Mouse (Mus musculus): ENCODE data around the gene Akap13. TPM values are rescaled to one million over a fixed set of nuclear protein-coding genes. Genes with fewer than 3 reads are reported as not detected.

Gene Akap13
- total and polyA plus RNA-seq, 3 experiments, result 11.4 to 32.5 (median 27.7) TPM

GRCm38 (mm10) chr7:75619875-75620274, 164.5 kb downstream of the Akap13 start:
- TF ChIP-seq MAFK (IDR thresholded peaks at IDR 0.05; ENCODE audit: insufficient replicate concordance, low read length), result no peak
- dilution Hi-C loops (cut with MboI; ENCODE audit: extremely low pct_ligation_motif_present, extremely low pct_unique_long_range_greater_than_20kb, low sequenced_read_pairs) (no loop called here), in situ Hi-C loops (cut with MboI; ENCODE audit: low pct_ligation_motif_present, low pct_unique_long_range_greater_than_20kb, low sequenced_read_pairs) (no loop called here)
- Histone ChIP-seq H3K4me2 (ENCODE audit: insufficient read depth, low read depth, poor library complexity, severe bottlenecking) (no peak overlapping the region), H3K4me1 (ENCODE audit: control insufficient read depth in 1 of 2, insufficient read depth in 2 of 2) (peaks cover 0 to under 1% of the 10 kb centered on the region in 2 experiments; a peak in 1 of 4 replicates), H3K27ac (ENCODE audit: insufficient read depth, low read depth) (no peak overlapping the region), H3K4me3 (replicated peaks in 1 of 3; ENCODE audit: low read depth in 2 of 3, low read length in 2 of 3, poor library complexity in 1 of 3) (no peak overlapping the region), H3K9ac (ENCODE audit: insufficient read depth, low read depth) (no peak overlapping the region), H3K36me3 (replicated peaks in 1 of 2; ENCODE audit: control insufficient read depth in 1 of 2, insufficient read depth in 1 of 2, low read length in 1 of 2) (peaks cover 16 to 63% of the 10 kb centered on the region in 2 experiments), H3K27me3 (replicated peaks) (no peaks in the 10 kb centered on the region), H3K9me3 (replicated peaks; ENCODE audit: low read length) (no peaks in the 10 kb centered on the region), H3K79me2 (replicated peaks; ENCODE audit: control insufficient read depth, extremely low read depth, insufficient read depth, poor library complexity, severe bottlenecking) (no peaks in the 10 kb centered on the region)
- no peak for DNase-seq (ENCODE audit: extremely low read depth)

GRCm38 (mm10) chr7:75620395-75620960, 165.1 kb downstream of the Akap13 start:
- H3K4me2 ChIP-seq (ENCODE audit: insufficient read depth, low read depth, poor library complexity, severe bottlenecking), result no peak overlapping the region
- in situ Hi-C loops (cut with MboI; ENCODE audit: low pct_ligation_motif_present, low pct_unique_long_range_greater_than_20kb, low sequenced_read_pairs), result no loop called here

GRCm38 (mm10) chr7:75620976-75621375, 165.6 kb downstream of the Akap13 start:
- dilution Hi-C loops (cut with MboI; ENCODE audit: extremely low pct_ligation_motif_present, extremely low pct_unique_long_range_greater_than_20kb, low sequenced_read_pairs) (no loop called here), in situ Hi-C loops (cut with MboI; ENCODE audit: low pct_ligation_motif_present, low pct_unique_long_range_greater_than_20kb, low sequenced_read_pairs) (no loop called here)
- Histone ChIP-seq H3K27ac (ENCODE audit: insufficient read depth, low read depth) (no peak overlapping the region), H3K9me3 (replicated peaks; ENCODE audit: low read length) (no peaks in the 10 kb centered on the region), H3K36me3 (replicated peaks in 1 of 2; ENCODE audit: control insufficient read depth in 1 of 2, insufficient read depth in 1 of 2, low read length in 1 of 2) (peaks cover 14 to 61% of the 10 kb centered on the region in 2 experiments), H3K79me2 (replicated peaks; ENCODE audit: control insufficient read depth, extremely low read depth, insufficient read depth, poor library complexity, severe bottlenecking) (no peaks in the 10 kb centered on the region), H3K4me1 (ENCODE audit: control insufficient read depth in 1 of 2, insufficient read depth in 2 of 2) (no peaks in the 10 kb centered on the region), H3K9ac (ENCODE audit: insufficient read depth, low read depth) (no peak overlapping the region), H3K4me2 (ENCODE audit: insufficient read depth, low read depth, poor library complexity, severe bottlenecking) (no peak overlapping the region), H3K4me3 (replicated peaks in 1 of 3; ENCODE audit: low read depth in 2 of 3, low read length in 2 of 3, poor library complexity in 1 of 3) (no peak overlapping the region), H3K27me3 (replicated peaks) (no peaks in the 10 kb centered on the region)
- no peak for DNase-seq (ENCODE audit: extremely low read depth)
- no peak for TF ChIP-seq MXI1 (IDR thresholded peaks at IDR 0.05; ENCODE audit: low read depth, low read length)
- TF ChIP-seq RAD21 (IDR thresholded peaks at IDR 0.05; ENCODE audit: low read depth, low read length), result no peak
- no peak for TF ChIP-seq SMC3 (IDR thresholded peaks at IDR 0.05; ENCODE audit: low read depth, low read length)
- TF ChIP-seq HCFC1 (IDR thresholded peaks at IDR 0.05; ENCODE audit: low read depth, low read length), result no peak
- no peak for TF ChIP-seq SIN3A (IDR thresholded peaks at IDR 0.05; ENCODE audit: low read length)
- no peak for TF ChIP-seq GABPA (IDR thresholded peaks at IDR 0.05; ENCODE audit: insufficient replicate concordance, low read depth, low read length)
- TF ChIP-seq MEF2A (IDR thresholded peaks at IDR 0.05; ENCODE audit: borderline replicate concordance, low read depth, low read length), result no peak
- no peak for TF ChIP-seq EP300 (IDR thresholded peaks at IDR 0.05; ENCODE audit: low read length)
- no peak for TF ChIP-seq JUND (conservative IDR thresholded peaks at IDR 0.05; ENCODE audit: low read depth, low read length)

More at GRCm38 (mm10) chr7:75620395-75620960, 165.1 kb downstream of the Akap13 start:
- Histone ChIP-seq H3K27me3 (replicated peaks) (no peaks in the 10 kb centered on the region), H3K27ac (ENCODE audit: insufficient read depth, low read depth) (no peak overlapping the region), H3K9me3 (replicated peaks; ENCODE audit: low read length) (no peaks in the 10 kb centered on the region), H3K4me3 (replicated peaks in 1 of 3; ENCODE audit: low read depth in 2 of 3, low read length in 2 of 3, poor library complexity in 1 of 3) (no peak overlapping the region), H3K9ac (ENCODE audit: insufficient read depth, low read depth) (no peak overlapping the region), H3K79me2 (replicated peaks; ENCODE audit: control insufficient read depth, extremely low read depth, insufficient read depth, poor library complexity, severe bottlenecking) (no peaks in the 10 kb centered on the region), H3K4me1 (ENCODE audit: control insufficient read depth in 1 of 2, insufficient read depth in 2 of 2) (no peaks in the 10 kb centered on the region), H3K36me3 (replicated peaks in 1 of 2; ENCODE audit: control insufficient read depth in 1 of 2, insufficient read depth in 1 of 2, low read length in 1 of 2) (peaks cover 15 to 61% of the 10 kb centered on the region in 2 experiments)
- no peak for DNase-seq (ENCODE audit: extremely low read depth)
- TF ChIP-seq CHD2 (IDR thresholded peaks at IDR 0.05; ENCODE audit: low read length), result no peak
- TF ChIP-seq HCFC1 (IDR thresholded peaks at IDR 0.05; ENCODE audit: low read depth, low read length), result no peak
- no peak for TF ChIP-seq CTCF (conservative IDR thresholded peaks at IDR 0.05 in 1 of 2, IDR thresholded peaks at IDR 0.05 in 1 of 2; ENCODE audit: low read depth in 2 of 2, low read length in 2 of 2)
- no peak for TF ChIP-seq ZC3H11A (IDR thresholded peaks at IDR 0.05; ENCODE audit: low read depth, low read length)
- TF ChIP-seq JUND (conservative IDR thresholded peaks at IDR 0.05; ENCODE audit: low read depth, low read length), result no peak
- no peak for TF ChIP-seq CHD1 (IDR thresholded peaks at IDR 0.05; ENCODE audit: low read depth, low read length)
- no peak for TF ChIP-seq ZKSCAN1 (IDR thresholded peaks at IDR 0.05; ENCODE audit: borderline replicate concordance, low read depth, low read length)
- TF ChIP-seq NRF1 (IDR thresholded peaks at IDR 0.05; ENCODE audit: low read depth, low read length), result no peak
- no peak for TF ChIP-seq UBTF (IDR thresholded peaks at IDR 0.05; ENCODE audit: low read depth, low read length)
- TF ChIP-seq MAZ (IDR thresholded peaks at IDR 0.05; ENCODE audit: low read depth, low read length), result no peak
- TF ChIP-seq POLR2A (IDR thresholded peaks at IDR 0.05; ENCODE audit: low read depth, low read length), result no peak
- dilution Hi-C loops (cut with MboI; ENCODE audit: extremely low pct_ligation_motif_present, extremely low pct_unique_long_range_greater_than_20kb, low sequenced_read_pairs), result no loop called here
